Mouse (Mus musculus) cerebellum, adult 2 months (tissue): Measurements from ENCODE around the gene Klf11.

ENCODE experiments used
- CTCF ChIP-seq: fragments of 200-500 bp; IDR thresholded peaks from 2 replicates; pipeline ENCODE4 v1.5.1; 2011; ENCODE audit warnings: low read depth, mild to moderate bottlenecking, control low read depth, low read length, moderate library complexity, borderline replicate concordance; ENCODE audit not compliant: insufficient read depth
- POLR2A ChIP-seq: fragments of 200-500 bp; IDR thresholded peaks from 2 replicates; pipeline ENCODE4 v1.6.1; 2011; ENCODE audit warnings: low read length, control low read depth, borderline replicate concordance; ENCODE audit not compliant: insufficient read depth

DNA sequence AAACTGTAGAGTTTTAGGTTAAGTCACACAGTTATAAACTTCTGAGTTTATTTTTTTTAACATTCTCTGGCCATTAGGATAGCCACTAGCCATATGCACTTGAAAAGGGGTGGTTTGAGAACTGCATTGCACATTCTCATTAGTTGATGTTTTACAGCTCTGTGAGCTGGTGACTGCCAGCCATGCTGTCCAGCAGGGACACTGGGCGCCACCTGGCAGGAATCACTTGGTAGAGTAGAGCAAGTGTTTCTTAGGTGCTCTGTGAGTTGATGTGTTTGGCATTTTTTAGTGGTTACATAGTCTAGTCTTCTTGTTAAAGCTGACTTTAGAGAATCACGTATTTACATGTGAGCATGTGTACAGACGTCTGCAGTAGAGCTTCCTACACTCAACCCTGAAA is 5.4 kb downstream of the Klf11 start:
- TF ChIP-seq CTCF (no peak), POLR2A (no peak)
